Mouse (Mus musculus): ENCODE data around the gene Apof.

The Apof gene

GRCm38 (mm10) chr10:128268371-128268770, at the start of gene Apof:
Gene Apof, plus strand, starts transcription at chr10:128268671.
- DNase-seq (ENCODE audit: low read depth, low spot score): no peak

GRCm38 (mm10) chr10:128221533-128222286, 46.8 kb upstream of the Apof start:
- DNase-seq (ENCODE audit: low read depth, low spot score): no peak

GRCm38 (mm10) chr10:128225064-128225463, 43.4 kb upstream of the Apof start:
- no peak for DNase-seq (ENCODE audit: low read depth, low spot score)

- no peak for DNase-seq (ENCODE audit: low read depth, low spot score)
Observed at GRCm38 (mm10) chr10:128225538-128225937, 42.9 kb upstream of the Apof start, which contains the start of gene Mip. Gene Mip, plus strand, starts transcription at chr10:128225838.

- no peak for DNase-seq (ENCODE audit: low read depth, low spot score)
Observed at GRCm38 (mm10) chr10:128227592-128227991, 40.9 kb upstream of the Apof start.

GRCm38 (mm10) chr10:128228009-128228408, 40.5 kb upstream of the Apof start:
- DNase-seq (ENCODE audit: low read depth, low spot score): no peak

- no peak for DNase-seq (ENCODE audit: low read depth, low spot score)
Observed at GRCm38 (mm10) chr10:128230582-128230981, 37.9 kb upstream of the Apof start.

- DNase-seq (ENCODE audit: low read depth, low spot score): no peak
Observed at GRCm38 (mm10) chr10:128231146-128231545, 37.3 kb upstream of the Apof start.

- no peak for DNase-seq (ENCODE audit: low read depth, low spot score)
Observed at GRCm38 (mm10) chr10:128231697-128232419, 36.6 kb upstream of the Apof start, which contains the start of gene Timeless. Gene Timeless, plus strand, starts transcription at chr10:128232065.

GRCm38 (mm10) chr10:128232420-128232985, 36.0 kb upstream of the Apof start:
- DNase-seq (ENCODE audit: low read depth, low spot score): no peak

GRCm38 (mm10) chr10:128236321-128236720, 32.1 kb upstream of the Apof start:
- no peak for DNase-seq (ENCODE audit: low read depth, low spot score)

GRCm38 (mm10) chr10:128237807-128238480, 30.5 kb upstream of the Apof start:
- DNase-seq (ENCODE audit: low read depth, low spot score): no peak

- DNase-seq (ENCODE audit: low read depth, low spot score): no peak
Observed at GRCm38 (mm10) chr10:128239140-128239539, 29.3 kb upstream of the Apof start.

- DNase-seq (ENCODE audit: low read depth, low spot score): no peak
Observed at GRCm38 (mm10) chr10:128240131-128240530, 28.3 kb upstream of the Apof start.

- DNase-seq (ENCODE audit: low read depth, low spot score): no peak
Observed at GRCm38 (mm10) chr10:128243252-128243651, 25.2 kb upstream of the Apof start.

GRCm38 (mm10) chr10:128244121-128244520, 24.4 kb upstream of the Apof start:
- no peak for DNase-seq (ENCODE audit: low read depth, low spot score)

GRCm38 (mm10) chr10:128247020-128247732, 21.3 kb upstream of the Apof start:
- DNase-seq (ENCODE audit: low read depth, low spot score): no peak

- DNase-seq (ENCODE audit: low read depth, low spot score): no peak
Observed at GRCm38 (mm10) chr10:128250565-128250964, 17.9 kb upstream of the Apof start.

- no peak for DNase-seq (ENCODE audit: low read depth, low spot score)
Observed at GRCm38 (mm10) chr10:128253677-128254255, 14.7 kb upstream of the Apof start, which contains the start of gene Apon. Gene Apon, plus strand, starts transcription at chr10:128254096.

GRCm38 (mm10) chr10:128255925-128256324, 12.5 kb upstream of the Apof start:
- DNase-seq (ENCODE audit: low read depth, low spot score): no peak

GRCm38 (mm10) chr10:128256328-128256727, 12.1 kb upstream of the Apof start:
- DNase-seq (ENCODE audit: low read depth, low spot score): no peak
